Mouse (Mus musculus): ENCODE data around the gene Dok1. TPM values are rescaled to one million over a fixed set of nuclear protein-coding genes. Genes with fewer than 3 reads are reported as not detected.

Dok1 gene
- total RNA-seq, 2 experiments from 2014 or later = 16.1 to 25.8 TPM

DNA sequence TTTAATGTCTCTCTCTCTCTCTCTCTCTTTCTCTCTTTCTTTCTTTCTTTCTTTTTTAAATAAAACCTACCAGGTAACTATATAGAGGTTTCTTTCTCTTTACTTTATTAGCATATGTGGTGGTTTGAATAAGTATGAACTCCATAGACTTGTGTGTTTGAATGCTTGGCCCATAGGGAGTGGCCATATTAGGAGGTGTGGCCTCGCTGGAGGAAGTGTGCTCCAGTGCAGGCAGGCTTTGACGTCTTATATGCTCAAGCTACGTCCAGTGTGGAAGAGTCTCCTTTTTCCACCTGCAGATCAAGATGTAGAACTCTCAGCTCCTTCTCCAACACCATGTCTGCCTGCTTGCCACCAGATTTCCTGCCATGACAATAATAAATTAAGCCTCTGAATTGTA is 14.2 kb downstream of the Dok1 start:
- no peak for ATAC-seq (replicated peaks; ENCODE audit: poor library complexity, severe bottlenecking)

DNA sequence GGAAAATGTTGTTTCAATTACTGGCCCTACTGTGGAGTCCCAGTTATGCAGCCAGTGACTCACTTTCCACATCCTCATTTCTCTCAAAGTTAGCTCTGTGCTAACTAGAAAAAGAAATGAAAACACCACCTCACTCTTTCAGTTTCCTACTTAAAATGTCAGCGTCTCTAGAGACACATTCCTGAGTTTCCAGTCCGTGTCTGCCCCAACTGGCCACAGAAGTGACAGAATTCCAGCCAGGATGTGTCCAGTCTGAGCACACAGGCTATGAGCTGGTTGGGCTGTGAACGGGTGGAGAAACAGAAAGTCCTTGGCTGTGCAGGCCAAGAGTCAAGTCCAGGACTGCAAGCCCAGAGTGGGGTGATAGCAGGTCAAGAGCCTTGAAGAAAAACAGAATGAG is 16.1 kb downstream of the Dok1 start:
- ATAC-seq (replicated peaks; ENCODE audit: poor library complexity, severe bottlenecking) = peak; percentile 52

DNA sequence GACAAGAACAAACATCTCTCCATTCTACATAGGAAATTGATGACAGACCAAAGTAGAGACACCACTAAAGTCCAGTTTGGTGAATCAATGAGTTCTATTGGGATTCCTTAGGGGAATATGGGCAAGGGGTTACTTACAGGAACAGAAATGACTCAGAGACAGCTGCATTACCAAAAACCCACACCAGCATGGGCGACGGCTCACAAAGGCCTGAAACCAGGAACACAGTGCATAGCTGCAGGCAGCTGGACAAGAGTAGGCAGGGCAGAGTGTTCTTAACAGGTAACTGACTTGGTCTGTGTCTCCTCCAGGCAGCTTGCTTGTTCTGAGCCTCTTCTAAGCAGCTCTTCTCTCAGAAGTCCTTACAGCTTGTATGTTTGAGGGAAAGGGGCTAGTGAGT is 17.5 kb downstream of the Dok1 start:
- ATAC-seq (replicated peaks; ENCODE audit: poor library complexity, severe bottlenecking) = no peak

DNA sequence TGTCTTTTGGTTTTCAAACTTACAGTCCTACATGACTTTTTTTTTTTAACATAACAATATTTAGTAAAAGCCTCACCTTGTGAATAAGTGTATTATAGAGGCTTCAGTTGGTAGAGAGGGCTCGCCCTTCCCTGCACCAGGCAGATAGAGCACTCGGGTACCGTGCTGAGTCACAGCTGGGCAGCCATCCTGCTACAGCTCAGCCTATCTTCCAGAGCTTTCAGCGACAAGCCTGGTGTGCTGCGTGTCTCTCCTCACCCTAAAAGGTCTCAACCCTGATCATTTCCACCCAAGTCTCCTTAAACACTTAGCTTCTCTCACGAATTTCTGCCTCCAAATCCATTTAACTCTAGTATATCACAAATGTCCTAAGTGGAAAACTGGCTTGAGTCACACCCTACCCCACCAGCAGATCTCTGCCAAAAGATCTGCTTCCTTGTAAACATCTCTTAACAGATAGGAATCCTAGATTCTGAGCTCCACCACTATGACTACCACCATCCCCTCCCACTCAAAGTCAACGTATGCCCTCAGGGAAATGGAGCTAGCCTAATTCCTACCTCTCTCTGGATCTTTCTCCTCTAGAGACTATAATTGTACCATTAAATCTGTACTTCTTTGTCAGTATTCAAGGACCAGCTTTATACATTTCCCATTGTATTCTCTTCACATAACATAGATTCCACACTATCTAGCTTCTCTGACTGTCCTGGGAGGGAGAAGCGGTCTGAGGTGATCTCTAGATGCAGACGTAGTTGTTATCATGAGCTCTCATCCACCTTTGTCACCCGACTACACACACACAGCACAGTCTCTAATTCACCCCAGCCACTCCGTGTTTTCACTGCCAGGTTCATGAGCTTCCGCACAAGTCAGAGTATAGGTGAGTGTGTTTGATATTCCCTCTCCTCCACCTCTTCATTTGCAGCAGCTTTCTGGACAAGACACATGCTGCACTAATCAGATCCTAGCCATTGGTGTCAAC is 18.5 kb downstream of the Dok1 start:
- no peak for ATAC-seq (replicated peaks; ENCODE audit: poor library complexity, severe bottlenecking)

DNA sequence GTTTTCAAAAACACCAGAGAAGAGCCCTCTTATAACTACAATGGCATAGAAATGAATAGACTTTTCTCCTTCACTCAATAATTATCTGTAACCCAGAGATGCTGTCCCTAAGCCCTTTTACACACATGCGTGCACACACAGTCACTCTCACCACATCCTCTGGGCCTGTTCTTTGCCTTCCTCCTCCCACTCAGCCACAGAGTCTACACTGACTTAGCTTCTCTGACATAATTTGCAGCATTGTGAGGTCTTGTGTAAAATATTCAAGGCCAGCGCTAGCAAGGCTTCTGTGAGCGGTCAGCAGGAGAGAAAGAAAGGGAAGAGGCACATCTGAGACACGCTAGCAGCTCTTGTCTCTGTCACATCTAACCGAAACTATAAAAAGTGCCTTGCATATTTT is 19.8 kb downstream of the Dok1 start:
- ATAC-seq (replicated peaks; ENCODE audit: poor library complexity, severe bottlenecking) = peak; percentile 55

DNA sequence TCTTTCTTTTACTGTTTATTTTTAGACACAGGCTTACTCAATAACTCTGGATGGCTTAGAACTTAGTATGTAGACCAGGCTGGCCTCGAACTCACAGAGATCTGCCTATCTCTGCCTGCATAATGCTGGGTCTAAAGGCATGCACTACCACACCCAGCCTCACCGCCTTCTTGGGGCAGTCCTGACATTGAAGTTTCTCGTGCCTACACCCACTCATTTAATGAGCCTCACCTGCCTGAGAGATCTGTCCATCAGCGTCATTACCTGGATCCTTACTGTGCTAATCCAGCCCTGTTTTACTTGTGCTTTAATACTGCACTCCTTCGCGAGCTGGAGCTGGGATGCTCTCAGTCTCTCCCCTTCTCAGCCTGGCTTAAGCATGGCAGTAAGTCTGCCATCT is 21.5 kb downstream of the Dok1 start:
- no peak for ATAC-seq (replicated peaks; ENCODE audit: poor library complexity, severe bottlenecking)

DNA sequence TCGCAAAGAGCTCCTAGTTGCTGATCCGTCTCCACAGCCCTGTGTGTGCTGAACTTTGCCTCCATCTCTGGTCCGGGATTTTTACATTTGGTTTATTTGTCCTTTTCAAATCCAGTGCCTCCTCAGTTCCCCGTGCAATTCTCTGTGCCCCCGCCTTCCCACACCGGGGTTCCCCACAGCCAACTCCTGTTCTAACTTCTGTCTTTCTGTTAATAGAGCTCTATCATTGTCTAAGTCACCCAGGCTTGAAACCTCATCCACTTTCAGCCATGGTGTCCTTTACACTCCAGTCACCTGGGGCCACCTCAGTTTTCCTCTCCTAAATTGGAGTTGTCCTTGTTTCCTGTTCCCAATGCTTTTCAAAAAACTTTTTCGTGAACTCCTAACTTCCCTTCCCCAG is 22.0 kb downstream of the Dok1 start:
- no peak for ATAC-seq (replicated peaks; ENCODE audit: poor library complexity, severe bottlenecking)

DNA sequence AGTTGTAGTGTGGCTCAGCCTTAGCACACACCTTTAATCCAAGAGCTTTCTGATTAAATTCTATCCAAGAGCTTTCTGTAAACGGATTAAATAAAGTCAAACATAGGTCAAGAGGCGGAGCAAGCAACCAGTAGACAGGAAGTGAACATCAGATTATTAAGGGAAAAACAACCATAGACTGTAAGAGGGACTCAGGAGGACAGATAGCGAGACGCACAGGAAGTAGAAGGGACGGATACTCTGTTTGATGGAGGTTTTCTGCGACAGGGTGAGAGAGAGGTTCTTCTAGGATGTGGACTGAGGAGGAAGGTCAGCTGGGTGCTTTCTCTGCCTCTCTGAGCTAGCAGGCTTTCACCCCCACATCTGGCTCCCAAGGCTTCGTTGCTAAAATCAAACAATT is 23.3 kb downstream of the Dok1 start:
- no peak for ATAC-seq (replicated peaks; ENCODE audit: poor library complexity, severe bottlenecking)

DNA sequence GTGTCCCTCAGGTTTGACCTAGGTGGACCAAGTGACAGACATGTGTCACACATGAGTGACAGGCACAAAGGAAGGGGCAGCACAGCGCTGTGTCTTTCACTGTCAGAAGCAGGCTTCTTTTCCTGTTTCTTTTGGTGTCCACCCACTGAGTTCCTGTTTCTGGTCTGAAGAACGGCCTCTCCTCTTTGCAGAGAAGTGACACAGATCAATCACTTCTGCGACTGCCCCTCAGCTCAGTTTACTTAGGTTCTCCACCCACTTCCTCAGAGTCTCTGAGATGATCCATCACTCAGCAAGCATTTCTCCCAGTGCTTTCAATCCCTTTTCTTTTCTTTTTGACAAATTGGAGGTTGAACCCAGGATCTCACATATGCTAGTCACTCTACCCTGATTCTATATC is 24.6 kb downstream of the Dok1 start:
- ATAC-seq (replicated peaks; ENCODE audit: poor library complexity, severe bottlenecking) = peak; percentile 43

DNA sequence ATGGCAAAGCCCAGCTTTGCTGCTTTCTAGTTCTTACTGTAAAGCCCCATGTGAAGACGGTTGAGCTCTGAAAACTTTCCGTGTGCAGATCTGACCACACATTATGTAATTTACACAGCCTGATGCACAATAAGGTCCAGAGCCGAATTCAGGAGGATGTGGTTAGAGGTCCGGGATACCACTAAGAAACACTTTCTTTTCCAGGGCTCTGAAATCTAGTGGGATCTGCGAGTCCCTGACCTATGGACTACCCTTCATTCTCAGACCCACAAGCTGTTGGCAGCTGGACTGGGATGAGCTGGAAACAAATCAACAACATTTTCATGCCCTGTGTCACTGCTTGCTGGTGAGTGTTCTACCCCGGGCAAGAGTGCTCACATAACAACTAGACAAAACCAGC is 27.2 kb downstream of the Dok1 start:
- peak; percentile 64 for ATAC-seq (replicated peaks; ENCODE audit: poor library complexity, severe bottlenecking)

DNA sequence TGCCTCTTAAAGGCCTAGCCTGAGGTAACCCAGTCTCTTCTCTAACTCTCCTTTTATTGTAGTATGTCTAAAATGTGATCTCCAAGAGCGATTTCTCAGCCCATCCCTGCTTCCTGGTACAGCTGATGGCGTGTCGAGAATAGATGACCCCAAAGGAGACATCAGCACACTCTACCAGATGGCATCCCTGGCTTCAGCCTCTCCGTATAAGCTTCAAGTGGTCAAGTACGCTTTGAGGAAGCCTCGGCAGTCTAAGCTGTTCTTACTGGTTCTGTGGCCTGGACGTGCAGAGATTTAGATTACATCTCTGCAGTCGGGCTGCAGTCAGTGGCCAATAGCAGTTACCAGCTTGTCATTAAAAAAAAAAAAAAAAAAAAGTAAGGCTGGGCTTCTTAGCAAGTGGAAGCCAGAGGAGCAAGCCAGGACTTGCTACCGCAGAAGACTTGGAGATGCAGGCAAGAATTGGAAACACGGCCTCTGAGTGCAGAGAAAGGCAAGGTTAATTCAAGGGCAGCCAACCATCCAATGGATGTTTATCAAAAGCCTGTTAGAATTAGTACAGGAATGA is 27.7 kb downstream of the Dok1 start:
- ATAC-seq (replicated peaks; ENCODE audit: poor library complexity, severe bottlenecking) = no peak

DNA sequence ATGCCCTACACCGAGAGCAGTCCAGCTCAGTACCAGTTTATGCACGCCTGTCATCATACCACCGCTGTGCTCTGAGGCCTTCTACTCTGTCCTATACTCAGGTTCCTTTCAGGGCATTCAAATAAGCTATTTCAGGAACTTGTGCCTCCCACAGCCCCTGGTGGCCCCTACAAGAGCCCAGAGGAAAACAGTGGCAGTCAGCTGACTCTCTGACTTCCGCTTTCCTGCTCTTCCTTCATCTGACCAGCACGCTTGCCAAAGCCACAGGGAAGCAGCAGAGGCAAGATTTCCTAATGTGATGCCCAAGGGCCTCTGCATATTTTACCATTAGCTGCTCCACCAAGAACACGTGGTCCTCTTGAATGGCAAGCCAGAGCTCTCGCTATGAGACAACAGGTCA is 28.4 kb downstream of the Dok1 start:
- ATAC-seq (replicated peaks; ENCODE audit: poor library complexity, severe bottlenecking) = peak; percentile 85

DNA sequence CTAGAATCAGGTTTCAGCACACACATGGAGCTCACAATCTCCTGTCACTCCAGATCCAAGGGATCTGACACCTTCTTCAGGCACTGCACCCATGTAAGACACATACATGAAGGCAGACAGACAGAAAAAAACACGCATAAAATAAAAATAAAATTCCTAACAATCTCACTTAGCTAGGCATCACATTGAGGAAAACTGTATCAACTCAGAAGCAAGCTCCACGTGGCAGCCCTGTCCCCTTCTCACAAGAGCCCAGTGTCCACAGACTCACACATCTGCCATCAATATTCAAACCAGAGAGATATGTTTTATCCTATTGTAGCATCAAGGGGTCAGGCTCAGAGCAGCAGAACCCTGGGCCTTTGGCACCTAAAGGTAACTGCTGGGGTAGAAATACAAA is 29.0 kb downstream of the Dok1 start:
- no peak for ATAC-seq (replicated peaks; ENCODE audit: poor library complexity, severe bottlenecking)

DNA sequence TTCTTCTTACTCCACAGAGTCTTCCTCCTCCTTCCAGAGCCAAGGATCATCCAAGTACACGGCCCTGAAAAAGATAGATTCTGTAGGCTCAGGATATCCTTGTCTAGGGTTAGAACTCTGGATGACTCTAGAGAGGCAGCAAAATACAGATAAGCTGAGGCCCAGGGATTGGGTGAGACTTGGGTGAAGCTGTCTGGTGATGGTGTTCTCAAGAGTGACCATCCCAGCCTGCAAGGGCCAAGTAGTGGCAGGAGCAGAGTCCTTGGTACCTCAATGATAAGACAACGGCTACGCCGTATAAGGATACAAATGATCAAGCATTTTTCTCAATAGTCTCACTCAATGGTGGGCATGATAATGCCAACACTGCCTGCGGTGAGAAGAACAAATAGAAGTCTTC is 29.4 kb downstream of the Dok1 start:
- ATAC-seq (replicated peaks; ENCODE audit: poor library complexity, severe bottlenecking) = no peak

DNA sequence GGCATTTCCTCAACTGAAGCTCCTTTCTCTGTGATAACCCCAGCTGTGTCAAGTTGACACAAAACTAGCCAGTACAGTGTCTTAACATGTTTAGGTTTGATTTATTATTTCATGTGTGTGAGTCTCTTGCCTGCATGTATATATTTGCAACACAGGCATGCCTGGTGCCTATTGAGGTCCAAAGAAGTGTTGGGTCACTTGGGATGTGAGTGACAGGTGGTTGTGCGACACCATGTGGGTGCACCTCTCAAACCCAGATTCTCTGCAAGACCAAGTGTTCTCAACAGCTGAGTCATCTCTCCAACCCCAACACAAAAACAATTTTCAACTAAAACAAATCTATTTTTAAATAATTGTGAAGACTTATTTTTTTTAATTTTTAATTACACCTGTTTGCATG is 30.2 kb downstream of the Dok1 start:
- ATAC-seq (replicated peaks; ENCODE audit: poor library complexity, severe bottlenecking) = no peak

DNA sequence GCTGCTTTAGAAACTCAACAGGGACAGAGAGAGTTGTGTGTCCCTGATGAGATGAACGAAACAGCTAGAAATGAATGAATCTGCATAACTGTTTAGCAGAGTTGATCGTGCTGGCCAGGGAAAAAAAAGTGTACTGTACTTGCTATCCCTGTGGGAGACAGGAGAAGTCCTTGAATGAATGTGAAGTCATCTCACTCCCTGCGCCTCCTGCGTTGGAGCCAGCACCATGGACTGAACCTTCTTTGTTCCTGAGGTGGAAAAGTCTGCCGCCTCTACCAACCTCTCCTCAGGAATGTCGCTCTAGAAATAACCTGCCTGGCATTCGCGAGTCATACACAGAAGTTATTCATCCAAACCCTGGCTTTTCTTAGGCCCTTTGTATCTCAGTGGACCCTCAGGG is 33.3 kb downstream of the Dok1 start:
- ATAC-seq (replicated peaks; ENCODE audit: poor library complexity, severe bottlenecking) = no peak

DNA sequence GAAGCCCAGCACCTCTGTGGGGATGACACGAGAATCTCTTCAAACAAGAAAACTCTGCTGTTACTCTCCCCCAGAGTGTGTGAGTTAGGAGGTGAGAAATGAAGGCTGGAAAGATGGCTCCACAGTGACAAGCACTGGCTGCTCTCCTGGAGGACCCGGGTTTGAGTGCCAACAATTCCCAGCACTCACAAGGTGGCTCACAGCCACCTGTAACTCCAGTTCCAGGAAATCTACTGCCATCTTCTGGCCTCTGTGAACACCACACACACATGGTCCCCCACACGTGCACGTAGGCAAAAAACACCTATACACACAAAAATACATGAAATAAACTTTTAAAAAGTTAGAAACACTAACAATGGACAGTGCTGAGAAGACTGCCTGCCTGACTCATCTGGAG is 34.9 kb downstream of the Dok1 start:
- ATAC-seq (replicated peaks; ENCODE audit: poor library complexity, severe bottlenecking) = no peak

DNA sequence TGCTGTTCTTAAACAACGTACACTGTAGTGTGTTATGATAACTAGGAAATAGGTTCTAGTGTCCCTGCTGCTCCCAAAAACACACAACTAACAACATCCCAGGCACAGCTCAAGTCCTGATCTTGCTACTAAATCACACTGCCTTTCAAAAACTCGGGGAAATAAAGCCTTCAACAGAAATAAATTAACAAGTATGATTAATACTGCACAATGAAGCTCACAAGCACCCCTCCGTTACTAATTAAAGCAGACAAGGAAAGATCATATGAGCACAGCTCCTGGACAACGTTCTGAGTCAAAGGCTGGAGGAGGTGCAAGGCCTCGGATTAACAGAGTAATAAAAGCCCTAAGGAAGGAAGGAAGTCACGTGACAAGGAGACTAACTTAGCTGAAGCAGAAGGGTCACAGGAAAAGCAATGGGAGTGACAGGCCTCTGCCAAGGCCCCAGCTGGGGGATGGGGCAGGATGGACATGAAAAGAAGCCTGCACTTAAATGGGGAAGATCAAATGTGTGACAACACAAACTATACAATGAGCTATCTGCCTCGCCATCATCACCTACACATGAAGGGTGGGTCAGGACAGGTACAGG is 35.7 kb downstream of the Dok1 start:
- peak; percentile 29 for ATAC-seq (replicated peaks; ENCODE audit: poor library complexity, severe bottlenecking)

DNA sequence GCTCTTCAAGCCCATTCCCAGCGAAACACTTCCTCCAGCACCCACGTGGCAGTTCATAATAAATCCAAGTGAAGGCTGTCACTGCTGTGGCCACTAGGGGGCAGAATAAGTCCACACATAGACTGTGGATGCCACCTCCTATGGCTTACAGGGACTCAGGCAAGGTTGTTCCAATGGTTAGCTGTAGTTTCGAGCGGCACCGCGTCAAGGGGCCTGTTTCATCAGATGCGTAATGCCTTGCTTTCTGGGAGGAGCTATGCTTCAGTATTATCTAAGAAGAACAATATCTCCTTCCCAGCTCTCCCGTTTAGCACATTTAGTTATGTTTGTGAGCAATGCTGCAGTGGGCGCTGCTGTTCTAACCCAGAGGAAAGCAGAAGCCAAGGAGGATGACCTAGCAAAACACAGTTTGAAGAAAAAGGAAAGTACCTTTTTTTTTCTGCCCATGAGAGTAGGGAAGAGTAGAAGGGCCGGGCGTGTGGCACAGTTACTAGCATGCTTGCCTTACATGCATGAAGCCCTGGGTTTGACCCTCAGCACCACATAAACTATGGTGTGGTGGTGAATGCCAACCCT is 36.4 kb downstream of the Dok1 start:
- peak; percentile 96 for ATAC-seq (replicated peaks; ENCODE audit: poor library complexity, severe bottlenecking)

DNA sequence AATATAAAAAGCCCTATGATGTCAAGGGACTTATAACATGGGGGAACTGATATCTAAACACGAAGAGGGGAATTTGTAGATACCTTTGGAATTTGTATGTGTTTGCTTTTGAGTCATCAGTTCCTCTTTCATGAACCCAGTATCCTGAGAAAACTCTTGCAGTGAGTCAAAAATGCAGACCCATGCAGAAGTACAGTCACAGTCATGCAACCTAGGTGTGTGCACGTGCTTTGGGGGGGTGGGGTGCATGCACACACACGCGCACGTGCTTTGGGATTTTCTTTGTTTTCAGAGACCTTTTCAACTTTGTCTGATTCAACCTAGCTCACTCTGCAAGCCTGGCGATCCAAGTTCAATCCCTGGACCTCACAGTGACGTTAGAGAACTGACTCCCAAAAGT is 38.9 kb downstream of the Dok1 start:
- no peak for ATAC-seq (replicated peaks; ENCODE audit: poor library complexity, severe bottlenecking)

DNA sequence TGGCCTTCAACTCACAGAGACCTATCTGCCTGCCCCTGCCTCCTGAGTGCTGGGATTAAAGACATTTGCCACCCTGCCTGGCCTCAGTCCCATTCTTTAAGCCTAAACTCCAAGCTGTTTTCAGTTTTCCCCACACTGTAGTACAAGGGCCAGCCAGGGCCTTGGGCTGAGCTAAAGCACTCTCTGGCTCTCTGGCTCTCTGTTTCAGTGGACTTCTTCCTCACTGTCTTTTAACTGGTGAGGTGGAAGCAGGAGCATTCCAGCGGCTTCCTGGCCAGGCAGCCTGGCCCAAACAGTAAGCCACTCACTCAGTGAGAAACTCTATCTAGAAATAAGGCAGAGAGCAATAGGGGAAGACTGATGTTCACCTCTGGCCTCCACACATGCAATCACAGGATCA is 39.6 kb downstream of the Dok1 start:
- no peak for ATAC-seq (replicated peaks; ENCODE audit: poor library complexity, severe bottlenecking)

Measured in granulocyte monocyte progenitor cell, adult 5-6 weeks (primary cell).